ENCODE assay signal across 15 mouse cellular contexts in genomic region chr2:138074020-138074613, GRCm38 (mm10).
A peak's percentile ranks its signal among the peaks of the same experiment; 100 is the strongest.
DNase-seq lines count a peak whose midpoint lies in the region; ATAC-seq and TF ChIP-seq lines count a peak whose summit lies in the region.
"Had no signal": no experiment of that assay in that cellular context is flagged by ENCODE, and none has a peak within 500 bp of the region (broad histone marks: within the 10 kb centered on the region; RNA-seq: fewer than 3 reads in every experiment).

No protein-coding gene starts in this region.

- H3K27ac ChIP-seq in kidney, adult 2 months (ENCODE audit: insufficient read depth, low read depth, low read length): no peak overlapping the region
- no peak overlapping the region for H3K27ac ChIP-seq in forebrain, embryonic 15.5 days (replicated peaks)
- H3K27ac ChIP-seq: forebrain, embryonic 13.5 days; macrophage; midbrain, embryonic 15.5 days had no signal

- no peak overlapping the region for H3K4me2 ChIP-seq in forebrain, embryonic 15.5 days (replicated peaks)
- H3K4me2 ChIP-seq: forebrain, embryonic 13.5 days; heart, embryonic 11.5 days; midbrain, embryonic 15.5 days had no signal

- WGBS in kidney, adult 2 months: 58% methylated on average over 6 of the region's 6 CpGs
- WGBS in forebrain, embryonic 15.5 days: 82% methylated on average over 6 of the region's 6 CpGs

- no peak overlapping the region for H3K9ac ChIP-seq in forebrain, embryonic 15.5 days (replicated peaks)
- H3K9ac ChIP-seq: forebrain, embryonic 13.5 days; midbrain, embryonic 15.5 days had no signal

- H3K36me3 ChIP-seq in kidney, adult 2 months (ENCODE audit: control insufficient read depth, insufficient read depth, low read length): no peaks in the 10 kb centered on the region
- H3K36me3 ChIP-seq in forebrain, embryonic 15.5 days: no peaks in the 10 kb centered on the region
- H3K36me3 ChIP-seq: midbrain, embryonic 15.5 days had no signal

- no peaks in the 10 kb centered on the region for H3K9me3 ChIP-seq in forebrain, embryonic 15.5 days
- H3K9me3 ChIP-seq: forebrain, embryonic 13.5 days; midbrain, embryonic 15.5 days had no signal

- no peak overlapping the region for H3K4me3 ChIP-seq in kidney, adult 2 months (ENCODE audit: insufficient read depth, low read depth, low read length)
- H3K4me3 ChIP-seq in forebrain, embryonic 15.5 days: no peak overlapping the region
- H3K4me3 ChIP-seq: forebrain, embryonic 13.5 days; midbrain, embryonic 15.5 days had no signal

- TF ChIP-seq POLR2A in kidney, adult 2 months (IDR thresholded peaks at IDR 0.05; ENCODE audit: low read depth, low read length): no peak

- H3K27me3 ChIP-seq in kidney, adult 2 months (replicated peaks; ENCODE audit: control insufficient read depth, insufficient read depth, low read length): no peaks in the 10 kb centered on the region
- H3K27me3 ChIP-seq in forebrain, embryonic 15.5 days: no peaks in the 10 kb centered on the region
- H3K27me3 ChIP-seq: forebrain, embryonic 13.5 days; midbrain, embryonic 15.5 days had no signal

- no peak for ATAC-seq in forebrain, embryonic 15.5 days (replicated peaks)
- ATAC-seq: activated CD4-positive, CD25-positive, alpha-beta regulatory T cell, adult 4 months; forebrain, embryonic 13.5 days; midbrain, embryonic 15.5 days had no signal

- no peaks in the 10 kb centered on the region for H3K4me1 ChIP-seq in kidney, adult 2 months (ENCODE audit: control insufficient read depth, insufficient read depth, low read length)
- H3K4me1 ChIP-seq in forebrain, embryonic 15.5 days: no peaks in the 10 kb centered on the region
- H3K4me1 ChIP-seq: forebrain, embryonic 13.5 days; midbrain, embryonic 15.5 days had no signal

- DNase-seq in kidney, adult 2 months: peak; percentile 48
- no peak for DNase-seq in kidney, adult 18-20 months
- DNase-seq in retina, postnatal 1 day: peak; percentile 1
- no peak for DNase-seq in retina, embryonic 14.5 days (ENCODE audit: low spot score)
- DNase-seq in cerebellum, postnatal 4 days (ENCODE audit: low spot score in 2 of 2): peak; percentile 23 to 27
- peak; percentile 37 to 70 for DNase-seq in layer of hippocampus, postnatal 14 days (ENCODE audit: low spot score in 2 of 2)
- DNase-seq: gastrocnemius, postnatal 36 days; liver; lung, adult 2 months had no signal

- no peak for TF ChIP-seq CTCF in kidney, adult 2 months (conservative IDR thresholded peaks at IDR 0.05; ENCODE audit: insufficient read depth, insufficient read length, low read depth, low read length)

Comparison
In these comparisons a context has a peak if more than half of its experiments do, and no peak if none do; other contexts are left out.
1. DNase-seq: peak in kidney, adult 2 months (single experiment), retina, postnatal 1 day (single experiment), cerebellum, postnatal 4 days (2 of 2) and layer of hippocampus, postnatal 14 days (2 of 2); none in kidney, adult 18-20 months (single experiment) and retina, embryonic 14.5 days (single experiment).